Mouse (Mus musculus) heart, embryonic 10.5 days (tissue): ENCODE measurements around the gene Ttn. TPM values are rescaled to one million over a fixed set of nuclear protein-coding genes. Genes with fewer than 3 reads are reported as not detected.

ENCODE experiments used
- DNase-seq: peaks from one replicate; pipeline ENCODE4 v3.0.0-alpha.2; 2017; ENCODE audit warnings: low spot score
- H3K27ac ChIP-seq: fragments of 300-500 bp; sonication (generic); 2 replicates; pipeline ENCODE4 v1.5.1; 2016; ENCODE audit warnings: mild to moderate bottlenecking
- H3K27me3 ChIP-seq: fragments of 300-500 bp; sonication (generic); 2 replicates; pipeline ENCODE4 v1.6.1; 2016; ENCODE audit warnings: mild to moderate bottlenecking; ENCODE audit not compliant: poor library complexity, insufficient read depth, severe bottlenecking
- H3K36me3 ChIP-seq: fragments of 300-500 bp; sonication (generic); 2 replicates; pipeline ENCODE4 v1.6.1; 2016; ENCODE audit warnings: mild to moderate bottlenecking, moderate library complexity
- H3K4me1 ChIP-seq: fragments of 300-500 bp; sonication (generic); 2 replicates; pipeline ENCODE4 v1.6.1; 2016; ENCODE audit warnings: mild to moderate bottlenecking
- H3K4me3 ChIP-seq: fragments of 300-500 bp; sonication (generic); 2 replicates; pipeline ENCODE4 v1.5.1; 2016; ENCODE audit warnings: mild to moderate bottlenecking, moderate library complexity
- H3K9me3 ChIP-seq: fragments of 300-500 bp; sonication (generic); 2 replicates; pipeline ENCODE4 v1.6.1; 2016; ENCODE audit warnings: mild to moderate bottlenecking, moderate library complexity
- WGBS: fragments of 180-500 bp; shearing (Covaris S2); methylation state at CpG from one replicate; pipeline ENCODE4 v1.1.7; 2016; 5-methylcytosine and 5-hydroxymethylcytosine counted together
- polyA plus RNA-seq: library from polyadenylated mRNA; unstranded; fragments of >200 nt; fragmentation: Nextera tagmentation; extraction: Ambion mirVana; gene quantifications from 2 replicates; pipeline ENCODE4 v1.2.1, GENCODE M21; 2016

Ttn gene
- polyA plus RNA-seq, 1 experiment from 2014 or later, result 356 TPM

GRCm38 (mm10) chr2:76938515-76938914 is 43.8 kb downstream of the Ttn start:
- H3K36me3 ChIP-seq, result peaks cover 93% of the 10 kb centered on the region
- 73% methylated on average over 10 of the region's 10 CpGs for WGBS

GRCm38 (mm10) chr2:76929718-76930117 is 52.6 kb downstream of the Ttn start:
- Histone ChIP-seq H3K27ac (no peak overlapping the region), H3K36me3 (peaks cover 88% of the 10 kb centered on the region), H3K4me3 (no peak overlapping the region), H3K4me1 (peaks cover 7% of the 10 kb centered on the region; the same call in 1 of the 2 replicates), H3K9me3 (no peaks in the 10 kb centered on the region), H3K27me3 (no peaks in the 10 kb centered on the region)
- 2% methylated on average over 2 of the region's 2 CpGs for WGBS
- no peak for DNase-seq

More at GRCm38 (mm10) chr2:76938515-76938914, 43.8 kb downstream of the Ttn start:
- Histone ChIP-seq H3K27ac (no peak overlapping the region), H3K4me3 (no peak overlapping the region), H3K27me3 (no peaks in the 10 kb centered on the region), H3K9me3 (no peaks in the 10 kb centered on the region), H3K4me1 (no peaks in the 10 kb centered on the region)
- no peak for DNase-seq

- peaks cover 89% of the 10 kb centered on the region for H3K36me3 ChIP-seq
- H3K4me3 ChIP-seq, result no peak overlapping the region
- no peaks in the 10 kb centered on the region for H3K27me3 ChIP-seq
- H3K4me1 ChIP-seq, result peaks cover 7% of the 10 kb centered on the region; the same call in 1 of the 2 replicates
- H3K9me3 ChIP-seq, result no peaks in the 10 kb centered on the region
- DNase-seq, result no peak
- WGBS, result 33% methylated on average over 3 of the region's 3 CpGs
- H3K27ac ChIP-seq, result no peak overlapping the region
These were observed 53.5 kb downstream of the Ttn start for GRCm38 (mm10) chr2:76928816-76929215.

- H3K9me3 ChIP-seq, result no peaks in the 10 kb centered on the region
- no peak for DNase-seq
- 43% methylated on average over 7 of the region's 7 CpGs for WGBS
- H3K4me3 ChIP-seq, result no peak overlapping the region
- no peaks in the 10 kb centered on the region for H3K27me3 ChIP-seq
- H3K36me3 ChIP-seq, result peaks cover 87% of the 10 kb centered on the region
- H3K4me1 ChIP-seq, result peaks cover 7% of the 10 kb centered on the region; the same call in 1 of the 2 replicates
- no peak overlapping the region for H3K27ac ChIP-seq
These were observed 54.0 kb downstream of the Ttn start for GRCm38 (mm10) chr2:76928298-76928697.

GRCm38 (mm10) chr2:76926927-76927326 is 55.4 kb downstream of the Ttn start:
- Histone ChIP-seq H3K4me3 (no peak overlapping the region), H3K27me3 (no peaks in the 10 kb centered on the region), H3K9me3 (no peaks in the 10 kb centered on the region), H3K4me1 (peaks cover 7% of the 10 kb centered on the region; the same call in 1 of the 2 replicates), H3K27ac (no peak overlapping the region), H3K36me3 (peaks cover 85% of the 10 kb centered on the region)
- WGBS, result 71% methylated on average over 12 of the region's 12 CpGs
- DNase-seq, result no peak

GRCm38 (mm10) chr2:76914959-76915358 is 67.4 kb downstream of the Ttn start:
- no peak for DNase-seq
- Histone ChIP-seq H3K4me1 (no peaks in the 10 kb centered on the region), H3K9me3 (no peaks in the 10 kb centered on the region), H3K4me3 (no peak overlapping the region), H3K27ac (no peak overlapping the region), H3K27me3 (no peaks in the 10 kb centered on the region), H3K36me3 (peaks cover 74% of the 10 kb centered on the region)
- WGBS, result 89% methylated on average over 10 of the region's 10 CpGs

GRCm38 (mm10) chr2:76908705-76909457 is 73.5 kb downstream of the Ttn start:
- 76% methylated on average over 15 of the region's 15 CpGs for WGBS
- Histone ChIP-seq H3K4me3 (no peak overlapping the region), H3K36me3 (peaks cover 70% of the 10 kb centered on the region), H3K27ac (0 out of 2 replicates have a peak overlapping the region, but pooled peaks have one; percentile 3), H3K27me3 (no peaks in the 10 kb centered on the region), H3K9me3 (no peaks in the 10 kb centered on the region), H3K4me1 (no peaks in the 10 kb centered on the region)
- DNase-seq, result peak; percentile 65

- H3K27me3 ChIP-seq, result no peaks in the 10 kb centered on the region
- no peak overlapping the region for H3K4me3 ChIP-seq
- peak; percentile 72 for DNase-seq
- WGBS, result 90% methylated on average over 11 of the region's 11 CpGs
- no peaks in the 10 kb centered on the region for H3K9me3 ChIP-seq
- H3K36me3 ChIP-seq, result peaks cover 97% of the 10 kb centered on the region
- no peaks in the 10 kb centered on the region for H3K4me1 ChIP-seq
- no peak overlapping the region for H3K27ac ChIP-seq
These were observed 79.0 kb downstream of the Ttn start for GRCm38 (mm10) chr2:76903351-76903750.

- 81% methylated on average over 24 of the region's 24 CpGs for WGBS
- peaks cover 97% of the 10 kb centered on the region for H3K36me3 ChIP-seq
These were observed 80.8 kb downstream of the Ttn start for GRCm38 (mm10) chr2:76901476-76902086.

GRCm38 (mm10) chr2:76899886-76900285 is 82.5 kb downstream of the Ttn start:
- H3K27me3 ChIP-seq, result no peaks in the 10 kb centered on the region
- no peak overlapping the region for H3K27ac ChIP-seq
- 93% methylated on average over 11 of the region's 11 CpGs for WGBS
- no peaks in the 10 kb centered on the region for H3K4me1 ChIP-seq
- peak; percentile 66 for DNase-seq
- no peaks in the 10 kb centered on the region for H3K9me3 ChIP-seq
- H3K36me3 ChIP-seq, result peaks cover 98% of the 10 kb centered on the region
- H3K4me3 ChIP-seq, result no peak overlapping the region

More at GRCm38 (mm10) chr2:76901476-76902086, 80.8 kb downstream of the Ttn start:
- H3K27ac ChIP-seq, result no peak overlapping the region
- H3K4me1 ChIP-seq, result no peaks in the 10 kb centered on the region
- peak; percentile 71 for DNase-seq
- no peak overlapping the region for H3K4me3 ChIP-seq
- no peaks in the 10 kb centered on the region for H3K27me3 ChIP-seq
- H3K9me3 ChIP-seq, result no peaks in the 10 kb centered on the region

GRCm38 (mm10) chr2:76896990-76897389 is 85.4 kb downstream of the Ttn start:
- no peaks in the 10 kb centered on the region for H3K9me3 ChIP-seq
- H3K36me3 ChIP-seq, result peaks cover 91% of the 10 kb centered on the region
- 85% methylated on average over 8 of the region's 8 CpGs for WGBS
- no peak overlapping the region for H3K27ac ChIP-seq
- H3K27me3 ChIP-seq, result no peaks in the 10 kb centered on the region
- no peaks in the 10 kb centered on the region for H3K4me1 ChIP-seq
- DNase-seq, result no peak
- H3K4me3 ChIP-seq, result no peak overlapping the region

- WGBS, result 89% methylated on average over 4 of the region's 4 CpGs
- Histone ChIP-seq H3K9me3 (no peaks in the 10 kb centered on the region), H3K27ac (no peak overlapping the region), H3K27me3 (no peaks in the 10 kb centered on the region), H3K36me3 (peaks cover 91% of the 10 kb centered on the region), H3K4me1 (no peaks in the 10 kb centered on the region), H3K4me3 (no peak overlapping the region)
- DNase-seq, result no peak
These were observed 87.0 kb downstream of the Ttn start for GRCm38 (mm10) chr2:76895327-76895726.

- no peaks in the 10 kb centered on the region for H3K9me3 ChIP-seq
- H3K36me3 ChIP-seq, result peaks cover 92% of the 10 kb centered on the region
- no peaks in the 10 kb centered on the region for H3K27me3 ChIP-seq
- H3K27ac ChIP-seq, result no peak overlapping the region
- no peak overlapping the region for H3K4me3 ChIP-seq
- 80% methylated on average over 7 of the region's 7 CpGs for WGBS
- 0 out of 2 replicates have a peak, but pooled peaks cover 3% of the 10 kb centered on the region for H3K4me1 ChIP-seq
- DNase-seq, result no peak
These were observed 93.6 kb downstream of the Ttn start for GRCm38 (mm10) chr2:76888721-76889120.
